8 mouse cellular contexts compared by ENCODE assay signal in genomic region chr9:71826040-71826525, GRCm38 (mm10). TPM values are rescaled to one million over a fixed set of nuclear protein-coding genes. Genes with fewer than 3 reads are reported as not detected.
DNase-seq lines count a peak whose midpoint lies in the region; ATAC-seq and TF ChIP-seq lines count a peak whose summit lies in the region.

No protein-coding gene starts in this region.

- H3ac ChIP-seq in myocyte (ENCODE audit: control insufficient read depth, insufficient read length), result no peak overlapping the region

- no peaks in the 10 kb centered on the region for H3K79me2 ChIP-seq in myocyte (ENCODE audit: control insufficient read depth, insufficient read depth)

- no peaks in the 10 kb centered on the region for H3K4me1 ChIP-seq in midbrain, embryonic 14.5 days (ENCODE audit: control insufficient read depth, insufficient read depth, low read length)
- no peaks in the 10 kb centered on the region for H3K4me1 ChIP-seq in midbrain, embryonic 11.5 days (ENCODE audit: control insufficient read depth, insufficient read depth, low read length)
- peaks cover 8 to 9% of the 10 kb centered on the region in 2 experiments; a peak in 2 of 4 replicates for H3K4me1 ChIP-seq in heart, embryonic 14.5 days (ENCODE audit: control insufficient read depth in 2 of 2, insufficient read depth in 2 of 2, low read length in 2 of 2)
- H3K4me1 ChIP-seq in forebrain, embryonic 13.5 days, result no peaks in the 10 kb centered on the region

- no peaks in the 10 kb centered on the region for H3K27me3 ChIP-seq in midbrain, embryonic 14.5 days (ENCODE audit: control insufficient read depth, insufficient read depth, low read length)
- no peaks in the 10 kb centered on the region for H3K27me3 ChIP-seq in midbrain, embryonic 11.5 days (ENCODE audit: control insufficient read depth, insufficient read depth, low read length)
- no peaks in the 10 kb centered on the region for H3K27me3 ChIP-seq in heart, embryonic 14.5 days (ENCODE audit: control insufficient read depth, insufficient read depth, low read length)
- H3K27me3 ChIP-seq in myocyte (ENCODE audit: control insufficient read depth, insufficient read depth, insufficient read length), result no peaks in the 10 kb centered on the region
- no peaks in the 10 kb centered on the region for H3K27me3 ChIP-seq in forebrain, embryonic 13.5 days

- no peaks in the 10 kb centered on the region for H3K9me3 ChIP-seq in midbrain, embryonic 14.5 days (ENCODE audit: control insufficient read depth, low read length)
- no peaks in the 10 kb centered on the region for H3K9me3 ChIP-seq in midbrain, embryonic 11.5 days (ENCODE audit: control insufficient read depth, low read length)
- H3K9me3 ChIP-seq in heart, embryonic 14.5 days (ENCODE audit: control insufficient read depth, low read length), result no peaks in the 10 kb centered on the region
- no peaks in the 10 kb centered on the region for H3K9me3 ChIP-seq in forebrain, embryonic 13.5 days (replicated peaks)

- WGBS in midbrain, embryonic 14.5 days, result 70% methylated on average over 12 of the region's 12 CpGs
- 79% methylated on average over 12 of the region's 12 CpGs for WGBS in midbrain, embryonic 11.5 days
- WGBS in heart, embryonic 14.5 days, result 63% methylated on average over 12 of the region's 12 CpGs
- 84% methylated on average over 12 of the region's 12 CpGs for WGBS in forebrain, embryonic 13.5 days

- peak; percentile 26 for DNase-seq in midbrain, embryonic 14.5 days
- DNase-seq in midbrain, embryonic 11.5 days (ENCODE audit: low spot score, missing footprints), result no peak
- DNase-seq in cerebellum, adult 9-10 months, result peak; percentile 95
- DNase-seq in layer of hippocampus, adult 9-11 months, result peak; percentile 37
- DNase-seq in spleen, adult 18-20 months, result no peak

- peak; percentile 15 for TF ChIP-seq POLR2A in myocyte (IDR thresholded peaks at IDR 0.05; ENCODE audit: insufficient read length, low read depth)

- no peak overlapping the region for H3K27ac ChIP-seq in midbrain, embryonic 14.5 days (replicated peaks; ENCODE audit: low read depth, low read length)
- H3K27ac ChIP-seq in midbrain, embryonic 11.5 days (ENCODE audit: low read depth, low read length), result no peak overlapping the region
- peak overlapping the region in 1 of 2 experiments; percentile 39; a peak in 2 of 4 replicates for H3K27ac ChIP-seq in heart, embryonic 14.5 days (replicated peaks in 1 of 2; ENCODE audit: control insufficient read depth in 1 of 2, insufficient read depth in 1 of 2, low read depth in 2 of 2, low read length in 2 of 2)
- no peak overlapping the region for H3K27ac ChIP-seq in forebrain, embryonic 13.5 days

- H3K4me3 ChIP-seq in midbrain, embryonic 14.5 days (replicated peaks; ENCODE audit: low read depth, low read length), result no peak overlapping the region
- H3K4me3 ChIP-seq in midbrain, embryonic 11.5 days (ENCODE audit: low read depth, low read length), result no peak overlapping the region
- no peak overlapping the region for H3K4me3 ChIP-seq in heart, embryonic 14.5 days (ENCODE audit: control insufficient read depth in 1 of 2, insufficient read depth in 1 of 2, low read depth in 1 of 2, low read length in 2 of 2)
- no peak overlapping the region for H3K4me3 ChIP-seq in myocyte
- no peak overlapping the region for H3K4me3 ChIP-seq in forebrain, embryonic 13.5 days

- H3K9ac ChIP-seq in midbrain, embryonic 14.5 days (replicated peaks; ENCODE audit: low read length), result no peak overlapping the region
- H3K9ac ChIP-seq in midbrain, embryonic 11.5 days (ENCODE audit: low read length), result no peak overlapping the region
- H3K9ac ChIP-seq in heart, embryonic 14.5 days (ENCODE audit: low read length), result no peak overlapping the region
- H3K9ac ChIP-seq in forebrain, embryonic 13.5 days, result no peak overlapping the region

- H3K36me3 ChIP-seq in midbrain, embryonic 14.5 days (ENCODE audit: control insufficient read depth, insufficient read depth, low read length), result no peaks in the 10 kb centered on the region
- no peaks in the 10 kb centered on the region for H3K36me3 ChIP-seq in midbrain, embryonic 11.5 days (ENCODE audit: control insufficient read depth, insufficient read depth, low read length)
- no peaks in the 10 kb centered on the region for H3K36me3 ChIP-seq in heart, embryonic 14.5 days (ENCODE audit: control insufficient read depth, insufficient read depth, low read length)
- no peaks in the 10 kb centered on the region for H3K36me3 ChIP-seq in myocyte (ENCODE audit: control insufficient read depth, insufficient read depth)
- no peaks in the 10 kb centered on the region for H3K36me3 ChIP-seq in forebrain, embryonic 13.5 days (ENCODE audit: poor library complexity, severe bottlenecking)

- ATAC-seq in midbrain, embryonic 14.5 days (ENCODE audit: low FRiP score, low TSS enrichment), result no peak
- ATAC-seq in midbrain, embryonic 11.5 days (ENCODE audit: low FRiP score), result no peak
- ATAC-seq in heart, embryonic 14.5 days (ENCODE audit: insufficient number of reproducible peaks, insufficient read depth, low FRiP score, low read depth), result peak; percentile 55; the same call in 1 of the 2 replicates
- ATAC-seq in forebrain, embryonic 13.5 days, result no peak

- no peak overlapping the region for H3K4me2 ChIP-seq in midbrain, embryonic 14.5 days (ENCODE audit: low read length)
- H3K4me2 ChIP-seq in midbrain, embryonic 11.5 days, result no peak overlapping the region
- H3K4me2 ChIP-seq in heart, embryonic 14.5 days (ENCODE audit: low read length), result peak overlapping the region; percentile 8; the same call in 1 of the 2 replicates
- peak overlapping the region; percentile 81 for H3K4me2 ChIP-seq in myocyte (ENCODE audit: low read depth)
- no peak overlapping the region for H3K4me2 ChIP-seq in forebrain, embryonic 13.5 days

TF ChIP-seq in myocyte, 11 proteins besides CTCF, POLR2A, EP300 and RAD21:
- TF ChIP-seq MYOD1 (IDR thresholded peaks at IDR 0.05; ENCODE audit: control insufficient read depth in 1 of 3, insufficient read length in 2 of 3, low read depth in 2 of 3) (peak; percentile 70 to 98 (median 96)), POLR2AphosphoS2 (IDR thresholded peaks at IDR 0.05; ENCODE audit: insufficient read length, low read depth) (no peak), REST (IDR thresholded peaks at IDR 0.05; ENCODE audit: insufficient read depth, insufficient read length) (no peak), TCF12 (IDR thresholded peaks at IDR 0.05; ENCODE audit: insufficient read depth, poor library complexity, severe bottlenecking) (peak; percentile 64), USF1 (IDR thresholded peaks at IDR 0.05; ENCODE audit: low read depth) (peak; percentile 80), MYOG (IDR thresholded peaks at IDR 0.05; ENCODE audit: control insufficient read depth in 1 of 3, insufficient read depth in 1 of 3, insufficient read length in 2 of 3, low read depth in 2 of 3) (peak; percentile 91 to 95 (median 94)), CEBPB (IDR thresholded peaks at IDR 0.05; ENCODE audit: insufficient read depth, poor library complexity, severe bottlenecking) (no peak)

RNA-seq across cellular contexts. Expression of gene Cgnl1, which starts 54.7 kb away (rescaled TPM):
- 1.3 and 4.4 TPM in 2 replicates for polyA plus RNA-seq in midbrain, embryonic 14.5 days (2014; fragmentation: Nextera tagmentation; extraction: Ambion mirVana)
- polyA plus RNA-seq in midbrain, embryonic 11.5 days (2014; fragmentation: Nextera tagmentation; extraction: Ambion mirVana), result 4.2 and 4.6 TPM in 2 replicates
- 35.8 and 37.6 TPM in 2 replicates for polyA plus RNA-seq in heart, embryonic 14.5 days (2014; fragmentation: Nextera tagmentation; extraction: Ambion mirVana)
- 3.7 TPM for polyA plus RNA-seq in myocyte (2012; fragmentation: generic; extraction: Trizol)
- 4.0 TPM in 2 replicates for polyA plus RNA-seq in forebrain, embryonic 13.5 days (2015; fragmentation: Nextera tagmentation; extraction: Ambion mirVana)

Comparison
In these comparisons a context has a peak if more than half of its experiments do, and no peak if none do; other contexts are left out.
1. DNase-seq: peak in midbrain, embryonic 14.5 days (single experiment), cerebellum, adult 9-10 months (single experiment) and layer of hippocampus, adult 9-11 months (single experiment); none in midbrain, embryonic 11.5 days (single experiment) and spleen, adult 18-20 months (0 of 2).
2. H3K4me2 ChIP-seq: peak in heart, embryonic 14.5 days (single experiment) and myocyte (single experiment); none in midbrain, embryonic 14.5 days (single experiment), midbrain, embryonic 11.5 days (single experiment) and forebrain, embryonic 13.5 days (single experiment).